Comparison of ENCODE assay signal across 30 mouse cellular contexts in the genomic region with DNA sequence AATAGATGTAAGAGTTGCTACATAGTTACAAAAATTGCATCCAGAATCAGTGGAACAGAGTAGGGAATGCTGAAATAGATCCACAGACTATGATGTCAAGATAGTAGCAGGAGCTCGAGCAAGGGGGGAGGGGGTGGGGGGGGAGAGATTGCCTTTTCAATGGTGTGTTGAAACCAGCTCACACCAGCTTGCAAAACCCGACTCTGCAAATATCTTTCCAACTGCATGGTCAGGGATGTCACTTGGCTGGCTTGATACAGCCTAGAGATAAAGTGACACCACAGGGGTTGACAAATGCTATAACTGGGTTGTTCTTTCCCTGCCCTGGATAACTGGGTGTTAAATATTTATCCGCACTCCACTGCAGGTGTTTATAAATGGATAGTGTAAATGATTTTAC. TPM values are rescaled to one million over a fixed set of nuclear protein-coding genes. Genes with fewer than 3 reads are reported as not detected.
"Had no signal": no experiment of that assay in that cellular context is flagged by ENCODE, and none has a peak within 500 bp of the region (broad histone marks: within the 10 kb centered on the region; RNA-seq: fewer than 3 reads in every experiment).

No protein-coding gene starts in this region.

- H3K9ac ChIP-seq: intestine, embryonic 15.5 days; limb, embryonic 12.5 days; limb, embryonic 15.5 days; lung, embryonic 15.5 days; midbrain, embryonic 13.5 days; neural tube, embryonic 13.5 days had no signal

- H3K9me3 ChIP-seq: intestine, embryonic 15.5 days; limb, embryonic 12.5 days; limb, embryonic 15.5 days; lung, embryonic 15.5 days; midbrain, embryonic 10.5 days; midbrain, embryonic 13.5 days; neural tube, embryonic 13.5 days had no signal

- H3K4me2 ChIP-seq: intestine, embryonic 15.5 days; limb, embryonic 12.5 days; limb, embryonic 15.5 days; lung, embryonic 15.5 days; midbrain, embryonic 13.5 days; neural tube, embryonic 13.5 days had no signal

- ATAC-seq: intestine, embryonic 15.5 days; midbrain, embryonic 13.5 days; midbrain, embryonic 16.5 days had no signal

- H3K36me3 ChIP-seq: intestine, embryonic 15.5 days; limb, embryonic 12.5 days; limb, embryonic 15.5 days; lung, embryonic 15.5 days; midbrain, embryonic 10.5 days; midbrain, embryonic 13.5 days; neural tube, embryonic 13.5 days had no signal

- H3K4me3 ChIP-seq: intestine, embryonic 15.5 days; limb, embryonic 12.5 days; limb, embryonic 15.5 days; lung, embryonic 15.5 days; megakaryocyte, embryonic 14.5 days; midbrain, embryonic 10.5 days; midbrain, embryonic 13.5 days; myocyte; neural tube, embryonic 13.5 days had no signal

- DNase-seq: kidney, adult 18-20 months; kidney, adult 9 months; kidney, postnatal 14 days; kidney, postnatal 4 days; left cerebral cortex, postnatal 4 days; lung, adult 18-20 months; lung, postnatal 10 days; lung, postnatal 36 days; right cerebral cortex, postnatal 25 days; thymus, adult 2 months; thymus, postnatal 14 days; thymus, postnatal 4 days had no signal

- H3K4me1 ChIP-seq: intestine, embryonic 15.5 days; limb, embryonic 12.5 days; limb, embryonic 15.5 days; lung, embryonic 15.5 days; midbrain, embryonic 10.5 days; midbrain, embryonic 13.5 days; neural tube, embryonic 13.5 days had no signal

- H3K27ac ChIP-seq: intestine, embryonic 15.5 days; limb, embryonic 12.5 days; limb, embryonic 15.5 days; lung, embryonic 15.5 days; midbrain, embryonic 10.5 days; midbrain, embryonic 13.5 days; neural tube, embryonic 13.5 days had no signal

- H3K27me3 ChIP-seq: intestine, embryonic 15.5 days; limb, embryonic 12.5 days; limb, embryonic 15.5 days; lung, embryonic 15.5 days; megakaryocyte, embryonic 14.5 days; midbrain, embryonic 13.5 days; neural tube, embryonic 13.5 days had no signal

RNA-seq across cellular contexts. Expression of gene Akr1d1, which starts 24.0 kb away (rescaled TPM):
- total RNA-seq: layer of hippocampus, adult 18-20 months; layer of hippocampus, postnatal 14 days; left cerebral cortex, adult 8-10 months; left cerebral cortex, postnatal 14 days; left cerebral cortex, postnatal 4 days; monocyte, adult 5-6 weeks; neutrophil, adult 5-6 weeks had no signal
- polyA plus RNA-seq: limb, embryonic 12.5 days; lung, embryonic 15.5 days; midbrain, embryonic 10.5 days; midbrain, embryonic 13.5 days; midbrain, embryonic 16.5 days; myocyte; neural tube, embryonic 13.5 days; small intestine, adult 2 months; spleen, adult 2 months; thymus, adult 2 months had no signal
